Mouse (Mus musculus): ENCODE data around the gene Cdca5. TPM values are rescaled to one million over a fixed set of nuclear protein-coding genes. Genes with fewer than 3 reads are reported as not detected.
A peak's percentile ranks its signal among the peaks of the same experiment; 100 is the strongest.
"Not testable (repeated sequence)": the region's sequence is repeated elsewhere in the genome, so short reads cannot be mapped to it uniquely, and the experiment has no call there.

Cdca5 gene
- total RNA-seq (2021): under 1 TPM in 1 of 2 experiments, not detected in 1; 0.37 TPM

DNA sequence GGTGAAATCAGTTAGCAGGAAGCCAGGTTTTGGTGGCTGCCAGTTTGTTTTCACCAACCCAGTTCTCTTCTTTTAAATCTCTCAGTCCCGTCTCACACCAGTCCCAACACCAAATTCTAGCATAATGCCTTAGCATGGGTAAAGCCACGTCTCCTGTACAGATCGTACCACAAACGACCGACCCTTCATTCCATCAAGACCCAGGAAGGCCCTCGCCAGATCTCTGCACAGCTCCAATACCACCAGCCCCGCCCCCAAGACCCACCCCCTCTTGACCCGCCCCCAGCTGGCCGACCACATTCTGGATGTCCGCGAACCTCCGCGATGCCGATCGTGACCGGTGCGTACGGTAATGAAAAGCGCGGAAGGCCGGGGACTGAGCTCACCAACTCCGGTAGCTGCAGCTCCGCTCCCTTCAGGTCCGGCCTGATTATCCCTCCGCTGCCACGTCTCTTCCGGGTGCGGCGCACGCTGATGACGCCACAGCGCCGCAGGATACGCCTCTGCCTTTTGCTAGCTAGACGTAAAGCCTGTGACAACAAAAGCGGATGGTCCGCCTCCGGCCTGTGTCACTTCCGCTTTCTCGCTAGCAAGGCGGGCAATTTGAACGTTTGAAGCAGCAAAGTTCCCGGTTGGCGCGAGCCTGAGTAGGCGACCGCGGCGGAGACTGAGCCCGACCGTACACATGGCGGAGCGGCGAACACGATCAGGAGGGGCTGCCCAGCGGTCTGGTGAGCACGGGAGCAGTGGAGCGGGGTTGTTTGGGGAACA lies at the start of gene Cdca5, which contains the start of gene Zfpl1:
TSS of gene Cdca5 (plus strand) at position 506 of the 771 bp plus-strand sequence.
TSS of gene Zfpl1 (minus strand) at position 479 of the 771 bp plus-strand sequence.
- DNase-seq (ENCODE audit: extremely low spot score in 1 of 2, low spot score in 1 of 2): peak; percentile 90 to 92

DNA sequence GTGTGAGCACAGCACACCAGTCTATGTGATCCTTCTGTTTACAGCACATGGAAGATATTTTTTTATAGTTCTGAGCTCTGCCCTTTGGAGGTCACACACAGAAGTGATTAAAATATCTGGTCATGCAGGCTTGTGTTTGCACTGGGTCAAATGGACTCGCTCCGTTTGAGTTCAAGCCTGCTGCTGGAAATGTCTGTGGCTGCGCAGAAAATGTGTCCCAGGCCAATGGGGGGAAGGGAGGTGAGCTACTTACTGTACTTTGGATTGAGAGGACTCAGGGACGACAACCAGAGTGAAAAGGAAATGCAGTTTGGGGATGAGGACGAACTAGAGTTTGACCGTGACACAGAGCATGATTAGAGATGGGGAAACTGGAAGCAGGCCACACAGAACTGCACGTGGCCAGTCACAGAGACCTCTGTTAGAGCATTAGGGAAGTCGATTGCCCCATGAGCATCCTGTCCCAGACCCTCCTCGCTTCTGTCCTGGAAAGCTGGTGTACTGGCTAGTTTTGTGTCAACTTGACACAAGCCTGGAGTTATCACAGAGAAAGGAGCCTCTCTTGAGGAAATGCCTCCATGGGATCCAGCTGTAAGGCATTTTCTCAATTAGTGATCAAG lies 48.7 kb upstream of the Cdca5 start:
- DNase-seq (ENCODE audit: extremely low spot score in 1 of 2, low spot score in 1 of 2): no peak

DNA sequence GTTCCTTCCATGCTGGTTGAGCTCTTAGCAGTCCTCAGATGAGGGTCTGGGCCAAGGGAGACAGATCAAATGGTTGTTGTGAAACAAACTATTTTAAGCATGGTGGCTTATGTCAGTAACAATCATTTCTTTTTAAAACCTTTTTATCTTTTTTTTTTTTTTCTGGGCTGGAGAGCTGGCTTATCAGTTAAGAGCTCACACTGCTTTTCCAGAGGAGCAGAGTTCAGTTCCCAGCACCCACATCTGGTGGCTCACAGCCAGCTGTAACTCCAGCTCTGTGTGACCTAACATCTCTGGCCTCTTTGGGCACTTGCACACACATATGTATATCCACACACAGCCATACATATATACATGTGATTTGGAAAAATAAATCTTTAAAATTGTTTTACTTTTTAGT lies 47.1 kb upstream of the Cdca5 start:
- no peak for DNase-seq (ENCODE audit: extremely low spot score in 1 of 2, low spot score in 1 of 2)

DNA sequence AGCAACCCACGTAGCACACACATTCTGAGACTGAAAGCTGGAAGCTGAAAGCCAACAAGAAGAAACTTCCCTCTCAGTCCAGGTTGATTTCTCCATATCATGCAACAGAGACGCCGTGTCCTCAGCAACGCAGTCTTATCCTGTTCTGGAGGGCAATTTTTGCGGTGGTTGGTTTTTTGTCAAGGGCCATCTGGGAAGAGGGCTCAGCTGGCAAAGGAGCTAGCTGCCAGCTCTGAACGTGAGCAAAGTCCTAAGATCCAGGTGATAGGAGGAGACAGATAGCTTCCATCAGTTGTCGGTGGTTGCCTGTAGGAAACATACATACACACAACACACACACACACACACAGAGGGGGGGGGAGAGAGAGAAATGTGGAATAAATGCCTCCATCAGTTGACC lies 46.5 kb upstream of the Cdca5 start:
- no peak for DNase-seq (ENCODE audit: extremely low spot score in 1 of 2, low spot score in 1 of 2)

DNA sequence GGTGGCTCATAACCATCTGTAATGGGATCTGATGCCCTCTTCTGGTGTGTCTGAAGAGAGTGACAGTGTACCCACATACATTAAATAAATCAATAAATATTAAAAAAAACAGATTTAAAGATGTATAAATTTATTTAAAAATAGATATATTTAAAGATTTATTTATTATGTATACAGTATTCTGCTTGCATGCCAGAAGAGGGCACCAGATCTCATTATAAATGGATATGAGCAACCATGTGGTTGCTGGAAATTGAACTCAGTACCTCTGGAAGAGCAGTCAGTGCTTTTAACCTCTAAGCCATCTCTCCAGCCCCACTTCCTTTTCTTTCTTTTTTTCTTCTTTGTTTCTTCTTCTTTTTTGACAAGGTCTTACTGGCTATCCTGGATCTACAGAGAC lies 44.8 kb upstream of the Cdca5 start:
- no peak for DNase-seq (ENCODE audit: extremely low spot score in 1 of 2, low spot score in 1 of 2)

DNA sequence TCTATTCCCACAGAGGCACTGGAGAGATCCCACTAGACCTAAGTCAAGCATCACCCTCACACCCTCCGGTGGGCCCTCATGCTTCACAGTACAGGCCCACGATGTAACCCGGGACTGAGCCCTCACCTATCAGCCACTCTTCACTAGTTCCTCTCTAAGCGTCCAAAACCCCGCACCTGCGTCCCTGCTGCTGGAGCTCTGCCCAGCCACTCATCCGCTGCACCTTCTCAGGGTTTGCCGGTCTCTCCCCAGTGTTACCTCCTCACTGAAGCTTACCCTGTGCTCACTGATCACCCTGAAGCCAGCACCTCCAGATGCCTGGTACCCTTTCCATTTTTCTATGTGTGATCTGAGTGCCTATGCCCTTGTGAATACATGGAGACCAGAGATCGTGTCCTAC lies 42.5 kb upstream of the Cdca5 start:
- no peak for DNase-seq (ENCODE audit: extremely low spot score in 1 of 2, low spot score in 1 of 2)

DNA sequence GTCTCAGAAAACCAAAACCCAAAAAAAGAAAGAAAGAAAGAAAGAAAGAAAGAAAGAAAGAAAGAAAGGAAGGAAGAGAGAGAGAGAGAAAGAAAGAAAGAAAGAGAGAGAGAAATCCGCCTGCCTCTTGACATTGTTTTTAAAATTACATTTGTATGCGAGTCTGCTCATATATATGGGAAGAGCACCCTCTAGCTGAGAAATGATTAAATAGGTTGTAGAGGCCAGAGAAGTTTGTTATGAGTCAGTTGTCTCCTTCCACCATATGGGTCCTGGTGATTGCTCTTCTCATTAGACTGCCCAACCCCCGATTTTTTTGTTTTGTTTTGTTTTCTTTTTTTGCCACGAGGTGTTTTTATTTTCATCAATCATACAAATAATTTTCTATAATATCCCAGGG lies 40.7 kb upstream of the Cdca5 start:
- not testable (repeated sequence) for DNase-seq (ENCODE audit: extremely low spot score in 1 of 2, low spot score in 1 of 2)

DNA sequence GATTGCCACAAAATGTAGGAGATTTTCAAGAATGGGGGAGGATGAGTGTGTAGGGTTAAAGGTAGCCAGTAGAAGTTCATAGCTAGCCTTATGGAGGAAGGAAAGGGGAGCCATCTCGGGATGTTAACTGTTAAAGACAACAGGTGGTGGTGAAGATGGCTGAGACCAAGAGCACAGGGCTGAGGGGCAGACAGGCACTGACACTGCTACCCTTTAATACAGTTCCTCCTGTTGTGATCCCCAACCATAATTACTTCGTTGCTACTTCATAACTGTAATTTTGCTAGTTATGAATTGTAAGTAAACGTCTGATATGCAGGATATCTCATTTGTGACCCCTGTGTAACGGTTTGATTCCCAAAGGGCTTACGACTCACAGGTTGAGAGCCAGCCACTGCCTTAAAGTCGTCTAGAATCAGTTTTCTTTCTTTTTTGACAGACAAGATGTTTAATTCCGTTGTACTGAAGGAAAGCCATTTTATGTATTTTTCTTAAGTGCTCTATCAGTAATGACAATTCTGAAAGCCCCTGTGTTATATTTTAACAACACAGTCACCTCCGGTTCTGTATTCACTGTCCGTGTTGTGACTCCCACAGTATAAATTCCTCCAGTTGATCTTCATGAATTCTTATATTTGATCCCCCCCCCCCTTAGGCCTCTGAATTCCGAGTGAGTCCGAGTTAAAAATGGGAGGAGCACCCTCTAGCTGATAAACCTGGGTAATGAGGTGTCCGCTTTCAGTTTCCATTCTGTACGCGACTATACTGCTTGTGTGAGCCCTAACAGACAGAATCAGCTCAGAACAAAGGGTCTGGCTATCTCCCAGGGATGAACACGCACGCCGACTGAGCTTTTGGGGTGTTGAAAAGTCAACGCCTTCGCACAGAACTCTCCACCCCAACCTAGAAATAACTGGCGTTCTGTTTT lies 39.2 kb upstream of the Cdca5 start:
- DNase-seq (ENCODE audit: extremely low spot score in 1 of 2, low spot score in 1 of 2): peak in 1 of 2 experiments; percentile 48

DNA sequence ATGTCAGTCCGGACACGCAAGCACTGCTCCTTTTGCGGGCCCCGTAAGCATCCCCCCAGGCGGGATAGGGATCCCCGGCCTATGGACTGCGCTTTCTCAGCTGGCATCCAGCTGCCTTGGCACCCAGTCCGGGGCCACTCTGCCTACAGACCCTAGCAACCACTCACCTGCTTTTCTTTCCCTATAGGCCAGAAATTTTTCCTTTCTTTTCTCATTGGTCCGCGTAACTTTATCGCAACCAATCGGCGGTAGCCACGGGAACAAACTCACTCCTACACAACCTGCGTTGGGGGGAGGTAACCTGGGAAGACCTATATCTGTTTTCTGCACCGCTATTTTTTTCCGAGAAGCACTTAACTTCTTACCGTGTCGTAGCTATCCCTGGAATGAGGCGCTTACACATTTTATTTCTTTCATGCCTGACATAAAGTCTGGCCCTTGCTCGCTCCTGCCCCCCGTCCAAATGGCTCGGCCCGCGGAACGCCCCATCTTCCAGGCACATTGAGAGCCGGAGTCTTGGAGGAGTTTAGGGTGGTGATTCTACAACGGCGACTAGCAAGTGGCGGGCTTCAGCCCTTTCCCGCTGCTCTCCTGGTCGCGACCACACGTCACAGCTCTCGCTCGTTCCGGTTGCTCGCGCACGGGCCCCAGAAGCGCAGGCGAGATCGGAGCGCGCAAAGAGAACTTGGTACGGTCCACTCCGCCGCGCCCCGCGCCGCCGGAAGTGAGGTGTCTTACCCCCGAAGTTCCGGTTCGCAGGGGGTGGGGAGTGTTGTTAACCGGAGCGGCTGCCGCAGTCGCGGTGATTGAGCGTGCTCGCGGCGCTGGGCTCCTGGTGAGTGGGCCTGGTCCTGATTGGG lies 38.3 kb upstream of the Cdca5 start, which contains the start of gene Syvn1:
TSS of gene Syvn1 (plus strand) at position 283 of the 860 bp plus-strand sequence.
- peak; percentile 79 to 85 for DNase-seq (ENCODE audit: extremely low spot score in 1 of 2, low spot score in 1 of 2)

DNA sequence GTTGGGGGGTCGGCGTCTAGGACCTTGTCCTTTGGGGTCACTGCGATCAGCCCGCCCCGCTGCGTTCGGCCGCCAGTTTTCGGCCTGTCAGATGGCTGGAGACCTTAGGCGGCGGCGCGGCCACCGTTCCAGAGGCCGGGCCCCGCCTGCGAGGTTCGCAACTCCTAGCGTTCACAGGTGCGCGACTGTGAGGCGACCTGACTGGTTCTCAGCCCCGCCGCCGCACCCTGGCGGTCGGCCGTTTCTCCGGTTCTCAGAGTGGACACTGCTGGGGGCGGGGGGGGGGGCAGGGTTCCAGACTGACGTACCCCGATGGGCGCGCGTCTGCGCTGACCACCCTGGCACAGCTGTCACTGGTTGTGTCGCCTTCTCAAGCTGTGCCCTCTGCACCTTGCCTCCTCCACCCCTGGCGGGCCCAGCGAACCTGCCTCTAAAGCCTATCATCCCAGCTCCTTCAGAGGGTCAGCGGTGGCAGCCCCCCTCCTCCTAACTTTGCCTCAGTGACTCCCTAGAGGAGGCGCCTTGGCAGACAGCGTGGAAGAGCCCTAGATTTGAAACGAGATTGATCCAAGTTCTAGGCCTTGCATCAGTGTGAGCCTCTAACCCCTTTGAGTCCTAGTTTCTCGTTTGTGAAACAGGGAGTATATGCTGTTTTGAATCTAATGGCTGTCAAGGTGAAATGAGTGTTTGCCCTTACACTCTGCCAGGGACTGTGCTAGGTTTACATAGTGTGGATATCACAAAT lies 37.5 kb upstream of the Cdca5 start:
- no peak for DNase-seq (ENCODE audit: extremely low spot score in 1 of 2, low spot score in 1 of 2)

DNA sequence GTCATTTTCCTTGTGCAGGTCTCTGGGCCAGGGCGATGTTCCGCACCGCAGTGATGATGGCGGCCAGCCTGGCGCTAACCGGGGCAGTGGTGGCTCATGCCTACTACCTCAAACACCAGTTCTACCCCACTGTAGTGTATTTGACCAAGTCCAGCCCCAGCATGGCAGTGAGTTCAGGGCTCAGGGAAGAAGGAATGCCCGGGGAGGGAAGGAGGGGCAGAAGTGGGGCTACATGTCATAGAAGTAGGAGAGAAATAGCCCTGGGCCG lies 37.0 kb upstream of the Cdca5 start:
- no peak for DNase-seq (ENCODE audit: extremely low spot score in 1 of 2, low spot score in 1 of 2)

DNA sequence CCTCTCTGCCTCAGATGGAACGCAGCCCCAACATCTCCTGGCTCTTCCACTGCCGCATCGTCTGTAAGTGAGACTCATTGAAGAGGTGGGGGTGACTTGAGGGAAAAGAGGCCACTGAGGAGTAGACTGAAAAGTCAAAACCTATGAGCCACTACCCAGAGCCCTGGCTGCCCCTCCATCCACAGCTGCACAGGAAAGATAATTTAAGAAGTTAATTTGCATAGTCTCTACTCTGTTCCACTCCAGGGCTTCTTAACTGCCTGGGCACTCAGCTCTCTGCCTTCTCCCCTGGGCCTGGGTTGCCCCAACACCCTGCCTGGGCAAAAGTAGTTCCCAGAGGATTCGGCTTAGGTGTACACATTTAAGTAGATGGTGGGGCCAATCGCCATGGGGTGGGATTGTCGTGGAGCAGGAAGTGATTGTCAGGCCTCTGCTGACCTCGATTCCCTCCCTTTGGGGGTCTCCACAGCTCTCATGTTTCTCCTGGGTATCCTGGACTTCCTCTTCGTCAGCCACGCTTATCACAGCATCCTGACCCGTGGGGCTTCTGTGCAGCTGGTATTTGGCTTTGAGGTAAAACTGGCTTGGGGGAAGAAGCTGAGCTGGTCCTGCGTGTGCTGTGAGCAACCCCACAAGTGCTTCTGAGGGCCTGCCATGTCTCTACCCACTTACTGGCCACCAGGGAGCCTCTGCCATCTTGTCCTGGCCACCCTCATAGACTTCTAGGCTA lies 35.9 kb upstream of the Cdca5 start:
- DNase-seq (ENCODE audit: extremely low spot score in 1 of 2, low spot score in 1 of 2): no peak

DNA sequence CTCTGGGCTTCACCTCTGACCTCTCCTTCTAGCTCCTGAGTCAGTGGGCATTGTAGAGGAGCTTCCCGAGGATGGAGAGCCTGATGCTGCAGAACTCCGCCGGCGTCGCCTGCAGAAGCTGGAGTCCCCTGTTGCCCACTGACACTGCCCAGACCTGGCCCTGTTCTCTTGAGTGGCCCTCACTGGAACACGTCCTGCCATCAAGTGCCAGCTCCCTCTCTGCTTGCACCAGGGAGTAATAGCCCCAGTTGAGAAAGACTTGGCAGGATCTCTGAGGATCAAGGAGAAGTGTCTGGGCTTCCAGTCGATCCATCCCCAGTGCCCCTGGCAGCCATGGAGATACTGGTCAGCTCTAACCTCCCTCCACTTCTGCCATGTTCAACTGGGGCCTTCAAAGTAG lies 32.3 kb upstream of the Cdca5 start:
- no peak for DNase-seq (ENCODE audit: extremely low spot score in 1 of 2, low spot score in 1 of 2)

DNA sequence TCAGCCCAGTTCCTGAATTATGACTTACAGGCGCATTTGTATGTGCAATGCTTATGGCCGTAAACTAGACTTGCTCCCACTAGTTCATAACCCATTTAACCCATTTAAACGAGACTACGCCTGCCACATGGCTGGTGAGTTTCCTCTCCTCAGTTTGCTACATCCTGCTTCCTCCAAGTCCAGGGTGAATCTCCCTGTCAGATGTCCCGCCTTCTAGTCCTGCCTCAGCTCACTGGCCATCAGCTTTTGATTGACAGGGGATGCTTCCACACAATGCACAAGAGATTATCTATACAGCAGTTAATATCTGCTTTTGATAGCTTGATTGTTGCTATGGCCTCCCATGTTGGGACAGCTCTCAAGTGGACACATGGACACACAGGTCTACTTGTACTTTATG lies 30.5 kb upstream of the Cdca5 start:
- no peak for DNase-seq (ENCODE audit: extremely low spot score in 1 of 2, low spot score in 1 of 2)

DNA sequence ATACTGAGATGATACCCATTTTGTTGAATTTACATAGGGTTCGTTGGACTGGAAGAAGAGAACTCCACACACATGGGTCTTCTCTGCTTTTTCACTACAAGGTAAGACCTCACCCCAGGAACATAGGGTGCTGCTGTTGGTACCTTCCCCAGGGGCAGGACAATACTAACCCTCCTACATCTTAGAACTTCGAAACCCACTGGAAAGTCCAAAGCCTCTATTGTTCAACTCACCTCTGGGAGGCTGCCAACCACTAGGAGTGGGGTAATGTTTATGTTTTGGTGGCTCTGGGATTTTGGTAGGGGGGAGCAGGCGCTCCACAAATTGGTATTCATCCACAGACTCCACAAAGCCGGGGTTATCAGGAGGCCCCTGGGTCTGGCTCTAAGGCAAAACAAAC lies 28.1 kb upstream of the Cdca5 start:
- DNase-seq (ENCODE audit: extremely low spot score in 1 of 2, low spot score in 1 of 2): no peak

DNA sequence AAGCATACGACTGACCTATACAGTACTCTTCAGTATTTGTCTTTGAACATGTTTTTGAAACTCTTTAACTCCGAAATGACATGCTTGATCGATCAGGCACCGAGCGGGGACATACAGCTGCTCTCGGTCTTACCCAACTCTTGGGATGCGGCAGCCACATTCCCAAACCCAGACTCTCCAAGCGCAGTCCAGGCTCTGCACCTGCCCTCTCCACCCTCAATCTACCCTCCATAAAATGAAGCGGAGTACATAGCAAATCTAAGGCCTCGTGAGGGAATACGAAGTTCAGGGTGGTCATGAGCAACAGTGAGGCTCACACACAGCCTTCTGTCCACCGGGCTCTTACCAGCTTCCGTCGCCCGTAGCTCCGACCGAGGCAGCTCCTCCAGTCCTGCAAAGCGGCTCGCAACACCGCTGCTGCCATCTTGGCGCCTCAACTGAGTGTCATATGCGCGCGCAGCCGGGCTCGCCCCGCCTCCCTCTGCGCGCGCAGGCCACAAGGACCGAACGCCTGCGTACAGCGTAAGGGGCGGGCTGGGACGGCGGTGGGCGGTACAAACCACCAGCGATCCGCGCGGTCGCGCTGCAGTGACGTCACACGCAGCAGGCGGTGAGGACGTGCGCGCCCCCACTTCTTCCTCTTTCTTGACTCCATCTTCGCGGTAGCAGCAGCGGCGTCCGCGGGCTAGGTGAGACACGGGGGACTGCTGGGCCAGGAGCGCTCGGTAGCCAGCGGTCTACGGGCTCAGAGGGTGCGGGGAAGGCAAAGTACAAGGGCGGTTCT lies 27.3 kb upstream of the Cdca5 start, which contains the start of the genes Mrpl49 and Fau:
TSS of gene Mrpl49 (minus strand) at position 473 of the 784 bp plus-strand sequence.
TSS of gene Fau (plus strand) at position 532 of the 784 bp plus-strand sequence.
- peak; percentile 98 for DNase-seq (ENCODE audit: extremely low spot score in 1 of 2, low spot score in 1 of 2)

DNA sequence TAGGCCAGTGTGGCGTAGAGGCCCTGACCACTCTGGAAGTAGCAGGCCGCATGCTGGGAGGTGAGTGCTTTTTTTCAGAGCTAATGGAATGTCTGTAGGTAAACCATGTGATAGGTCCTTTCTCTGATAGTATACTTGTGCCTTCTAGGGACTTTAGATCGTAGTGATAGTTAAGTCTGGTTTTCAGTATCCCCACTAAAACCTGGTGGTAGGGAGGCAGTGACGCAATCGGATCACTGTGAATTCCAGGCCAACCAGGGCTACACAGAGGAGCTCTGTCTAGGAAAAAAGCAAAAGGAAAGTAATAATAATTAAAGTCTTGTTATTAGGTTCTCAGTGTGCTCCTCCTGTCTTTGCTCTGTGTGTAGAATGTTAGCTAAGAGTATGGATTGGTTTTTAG lies 26.3 kb upstream of the Cdca5 start:
- no peak for DNase-seq (ENCODE audit: extremely low spot score in 1 of 2, low spot score in 1 of 2)

DNA sequence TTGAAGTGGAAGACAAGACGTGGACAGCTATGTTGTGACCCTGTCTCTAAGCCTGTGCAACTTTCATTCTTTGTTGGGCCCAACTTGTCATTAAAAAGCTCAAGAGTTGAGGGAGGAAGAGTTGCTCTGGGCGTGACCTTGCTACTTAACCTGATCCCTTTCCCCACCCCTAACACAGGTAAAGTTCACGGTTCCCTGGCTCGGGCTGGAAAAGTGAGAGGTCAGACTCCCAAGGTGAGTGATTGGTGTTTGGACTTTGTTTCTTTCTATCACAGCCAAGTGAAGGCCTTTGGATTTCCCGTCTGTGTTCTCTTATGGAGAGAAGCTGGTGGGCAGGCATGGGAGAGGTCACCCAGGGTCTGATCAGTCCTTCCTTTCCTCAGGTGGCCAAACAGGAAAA lies 25.8 kb upstream of the Cdca5 start:
- DNase-seq (ENCODE audit: extremely low spot score in 1 of 2, low spot score in 1 of 2): no peak

All from layer of hippocampus, postnatal 25 days (tissue).